Mouse (Mus musculus) ES-E14 (cell line): ENCODE data around the gene Psmc2. TPM values are rescaled to one million over a fixed set of nuclear protein-coding genes. Genes with fewer than 3 reads are reported as not detected.
A peak's percentile ranks its signal among the peaks of the same experiment; 100 is the strongest.

Experiments used
- DNase-seq: peaks from one replicate; pipeline ENCODE4 v3.0.0-alpha.2; 2013; ENCODE audit warnings: low read depth, low spot score
- H3K27ac ChIP-seq: 2 replicates; pipeline ENCODE4 v1.5.1; 2012; ENCODE audit warnings: low read depth, mild to moderate bottlenecking, low read length, moderate library complexity, mixed read lengths; ENCODE audit not compliant: poor library complexity, insufficient read depth, severe bottlenecking
- H3K36me3 ChIP-seq: 2 replicates; pipeline ENCODE4 v1.6.1; 2012; ENCODE audit warnings: mild to moderate bottlenecking, low read length, moderate library complexity, mixed read lengths; ENCODE audit not compliant: control insufficient read depth, poor library complexity, insufficient read depth, severe bottlenecking
- H3K4me1 ChIP-seq, 2 experiments: fragments of 150-350 bp in 1 of 2; sonication (generic) in 1 of 2; 2 replicates each; pipeline ENCODE4 v1.6.1; 2012; ENCODE audit warnings: low read length in 2 of 2, mild to moderate bottlenecking in 1 of 2, mixed read lengths in 1 of 2; ENCODE audit not compliant: control insufficient read depth in 2 of 2, insufficient read depth in 2 of 2, poor library complexity in 1 of 2
- H3K4me3 ChIP-seq, 2 experiments: fragments of 150-350 bp in 1 of 2; sonication (generic) in 1 of 2; 2 replicates each; pipeline ENCODE4 v1.5.1; 2012; ENCODE audit warnings: low read length in 2 of 2, low read depth in 1 of 2, mild to moderate bottlenecking in 1 of 2, mixed read lengths in 1 of 2; ENCODE audit not compliant: insufficient read depth in 1 of 2, poor library complexity in 1 of 2, severe bottlenecking in 1 of 2
- H3K9ac ChIP-seq: 2 replicates; pipeline ENCODE4 v1.6.1; 2012; ENCODE audit warnings: low read depth, mild to moderate bottlenecking, low read length, mixed read lengths; ENCODE audit not compliant: poor library complexity, insufficient read depth, severe bottlenecking
- H3K9me3 ChIP-seq: fragments of 150-350 bp; sonication (generic); 2 replicates; pipeline ENCODE4 v1.6.1; 2012; ENCODE audit warnings: low read depth, mild to moderate bottlenecking, low read length; ENCODE audit not compliant: control insufficient read depth, insufficient read depth
- CHD2 ChIP-seq: IDR thresholded peaks from 2 replicates; pipeline ENCODE4 v1.6.1; 2014; ENCODE audit warnings: mild to moderate bottlenecking, low read depth, low read length, inconsistent platforms
- HCFC1 ChIP-seq: IDR thresholded peaks from 2 replicates; pipeline ENCODE4 v1.6.1; 2012; ENCODE audit warnings: low read length, inconsistent platforms, borderline replicate concordance; ENCODE audit not compliant: insufficient read depth
- MAFK ChIP-seq: IDR thresholded peaks from 2 replicates; pipeline ENCODE4 v1.6.1; 2014; ENCODE audit warnings: mild to moderate bottlenecking, low read depth, low read length, inconsistent platforms; ENCODE audit not compliant: insufficient read depth
- ZC3H11A ChIP-seq: IDR thresholded peaks from 2 replicates; pipeline ENCODE4 v1.6.1; 2012; ENCODE audit warnings: low read depth, mild to moderate bottlenecking, inconsistent platforms, low read length, borderline replicate concordance
- ZNF384 ChIP-seq: IDR thresholded peaks from 2 replicates; pipeline ENCODE4 v1.6.1; 2012; ENCODE audit warnings: low read depth, low read length, inconsistent platforms
- in situ Hi-C, 2 experiments: fragments of 600-800 bp; cut with MboI; formaldehyde crosslinking; loops; one replicate each; pipeline ENCODE4 v1.15.1; 2025; ENCODE audit warnings: low sequenced_read_pairs in 2 of 2, inconsistent platforms in 1 of 2; ENCODE audit not compliant: unreplicated experiment in 2 of 2
- total RNA-seq: library from RNA; depleted of rRNA; stranded (reverse); fragments of 300-350 nt; gene quantifications from 2 replicates; pipeline ENCODE4 v1.2.3, GENCODE M21; 2012

Gene Psmc2
- total RNA-seq, 1 experiment: 134 TPM

DNA sequence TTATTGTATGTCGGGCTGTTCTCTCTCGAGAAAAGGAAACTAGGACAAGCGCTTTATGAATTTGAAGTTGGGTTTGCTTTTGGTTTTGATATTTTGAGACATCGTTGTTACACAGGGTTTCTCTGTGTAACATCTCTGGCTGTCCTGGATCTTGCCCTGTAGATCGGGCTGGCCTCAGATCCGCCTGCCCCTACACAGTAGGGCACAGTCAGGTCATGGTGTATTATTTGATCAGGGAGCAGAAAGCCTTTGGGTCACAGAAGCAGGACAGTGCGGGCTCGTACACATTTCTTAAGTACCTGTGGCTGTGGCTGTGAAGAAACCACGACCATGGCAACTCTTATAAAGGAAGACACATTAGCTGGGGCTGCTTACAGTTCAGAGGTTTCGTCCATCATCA lies 47.5 kb upstream of the Psmc2 start:
- Histone ChIP-seq H3K27ac (no peak overlapping the region), H3K4me1 (peaks cover 3 to 9% of the 10 kb centered on the region in 2 experiments; a peak in 3 of 4 replicates)
- in situ Hi-C loops: no loop called here

DNA sequence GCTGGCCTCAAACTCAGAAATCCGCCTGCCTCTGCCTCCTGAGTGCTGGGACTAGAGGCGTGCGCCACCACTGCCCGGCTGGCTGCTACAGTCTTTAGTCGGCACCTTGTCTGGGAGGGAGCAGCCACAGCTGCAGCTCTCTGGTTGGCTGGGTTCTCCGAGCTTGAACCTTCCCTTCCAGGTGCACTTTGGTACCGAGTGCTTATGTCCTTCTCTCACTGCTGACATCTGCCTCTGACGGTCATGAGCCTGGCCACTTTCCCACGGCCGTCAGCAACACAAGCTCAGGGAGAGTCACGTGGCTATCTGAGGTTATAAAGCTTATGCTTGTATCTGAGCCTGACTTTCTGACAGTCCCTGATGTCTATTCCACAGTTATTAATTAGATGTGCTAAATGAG lies 46.0 kb upstream of the Psmc2 start:
- TF ChIP-seq CHD2 (no peak), MAFK (no peak), HCFC1 (no peak), ZNF384 (no peak), ZC3H11A (no peak)
- H3K36me3 ChIP-seq: peaks cover 14% of the 10 kb centered on the region
- no peak overlapping the region for H3K9ac ChIP-seq
- in situ Hi-C loops: no loop called here
- H3K27ac ChIP-seq: no peak overlapping the region
- no peak for DNase-seq
- H3K4me3 ChIP-seq: no peak overlapping the region
- no peaks in the 10 kb centered on the region for H3K9me3 ChIP-seq
- peaks cover 1 to 6% of the 10 kb centered on the region in 2 experiments; a peak in 2 of 4 replicates for H3K4me1 ChIP-seq

More for the DNA sequence above, 47.5 kb upstream of the Psmc2 start:
- peak overlapping the region; percentile 93; the same call in 1 of the 2 replicates for H3K9ac ChIP-seq
- H3K36me3 ChIP-seq: peaks cover 7% of the 10 kb centered on the region; the same call in 1 of the 2 replicates
- H3K4me3 ChIP-seq: peak overlapping the region; percentile 87 to 96
- H3K9me3 ChIP-seq: no peaks in the 10 kb centered on the region
- TF ChIP-seq ZNF384: no peak
- TF ChIP-seq ZC3H11A: no peak
- no peak for TF ChIP-seq MAFK
- no peak for TF ChIP-seq CHD2
- no peak for TF ChIP-seq HCFC1
- no peak for DNase-seq

DNA sequence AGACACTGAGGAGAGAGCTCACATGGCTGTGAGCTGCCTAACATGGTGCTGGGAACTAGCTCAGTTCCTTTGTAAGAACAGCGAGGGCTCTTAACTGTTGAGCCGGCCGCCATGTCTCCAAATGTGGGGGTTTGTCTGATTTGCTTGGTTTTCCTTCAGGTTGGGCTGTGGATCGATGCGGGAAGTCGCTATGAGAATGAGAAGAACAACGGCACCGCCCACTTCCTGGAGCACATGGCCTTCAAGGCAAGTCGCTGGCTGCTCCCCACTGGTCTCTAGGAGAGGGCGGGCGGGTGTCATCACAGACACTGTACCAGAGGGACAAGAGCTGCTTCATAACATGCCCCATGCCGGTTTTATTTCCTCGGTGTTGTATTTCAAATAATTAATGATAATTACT lies 45.2 kb upstream of the Psmc2 start:
- in situ Hi-C loops: no loop called here
- Histone ChIP-seq H3K9me3 (no peaks in the 10 kb centered on the region), H3K4me3 (no peak overlapping the region), H3K36me3 (peaks cover 19% of the 10 kb centered on the region), H3K27ac (peak overlapping the region; percentile 34; the same call in 1 of the 2 replicates), H3K4me1 (peaks cover 1 to 6% of the 10 kb centered on the region in 2 experiments; a peak in 2 of 4 replicates), H3K9ac (peak overlapping the region; percentile 50; the same call in 1 of the 2 replicates)
- TF ChIP-seq CHD2: no peak
- TF ChIP-seq ZC3H11A: no peak
- no peak for TF ChIP-seq ZNF384
- no peak for TF ChIP-seq HCFC1
- no peak for TF ChIP-seq MAFK
- DNase-seq: no peak

DNA sequence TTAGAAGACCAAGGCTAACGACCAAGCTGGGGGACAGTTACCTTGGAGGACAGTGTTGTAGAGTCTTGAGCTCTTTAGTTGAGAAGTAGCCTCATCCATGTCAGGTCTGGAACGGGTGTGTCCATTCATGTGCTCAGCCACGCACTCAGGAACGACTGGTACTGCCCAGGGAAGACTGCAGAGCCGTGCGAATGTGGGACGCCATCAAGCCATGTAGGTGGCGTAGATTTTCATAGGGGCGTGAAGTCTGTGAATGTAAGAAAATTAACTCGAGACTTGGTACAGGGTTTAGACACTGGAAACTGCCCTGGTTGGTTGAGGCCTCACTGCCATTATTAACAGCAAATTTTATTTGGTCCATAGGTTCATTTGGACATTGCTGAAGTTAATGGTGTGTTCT lies 41.5 kb upstream of the Psmc2 start:
- no peak overlapping the region for H3K27ac ChIP-seq
- no peak for DNase-seq
- TF ChIP-seq HCFC1 (no peak), ZNF384 (no peak), ZC3H11A (no peak), MAFK (no peak), CHD2 (no peak)
- H3K36me3 ChIP-seq: peaks cover 29% of the 10 kb centered on the region
- no peaks in the 10 kb centered on the region for H3K9me3 ChIP-seq
- peaks cover 1 to 5% of the 10 kb centered on the region in 2 experiments; a peak in 2 of 4 replicates for H3K4me1 ChIP-seq
- no peak overlapping the region for H3K9ac ChIP-seq
- H3K4me3 ChIP-seq: no peak overlapping the region
- in situ Hi-C loops: no loop called here

DNA sequence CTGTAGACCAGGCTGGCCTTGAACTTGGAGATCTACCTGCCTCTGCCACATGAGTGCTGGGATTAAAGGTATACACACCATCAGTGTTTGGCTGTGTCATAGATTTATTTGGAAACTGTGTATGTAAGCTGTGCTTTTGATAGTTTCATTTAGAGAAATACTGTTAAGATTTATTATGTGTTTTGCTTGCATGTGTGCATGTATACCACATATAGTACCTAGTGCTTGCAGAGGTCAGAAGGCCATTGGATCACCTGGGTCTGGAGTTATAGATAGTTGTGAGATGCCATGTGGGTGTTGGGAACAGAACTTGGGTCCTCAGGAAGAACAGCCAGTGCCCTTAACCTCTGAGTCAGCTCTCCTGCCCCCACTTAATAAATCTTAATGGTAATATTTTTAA lies 40.4 kb upstream of the Psmc2 start:
- no peak for DNase-seq
- Histone ChIP-seq H3K4me1 (peaks cover 1 to 2% of the 10 kb centered on the region in 2 experiments; a peak in 2 of 4 replicates), H3K36me3 (peaks cover 26% of the 10 kb centered on the region), H3K4me3 (no peak overlapping the region), H3K9ac (no peak overlapping the region), H3K27ac (no peak overlapping the region), H3K9me3 (no peaks in the 10 kb centered on the region)
- in situ Hi-C loops: no loop called here
- TF ChIP-seq ZC3H11A: no peak
- no peak for TF ChIP-seq MAFK
- TF ChIP-seq ZNF384: no peak
- TF ChIP-seq CHD2: no peak
- no peak for TF ChIP-seq HCFC1
